Mouse (Mus musculus) hindbrain, embryonic 13.5 days (tissue): ENCODE data around the gene Diras2. TPM values are rescaled to one million over a fixed set of nuclear protein-coding genes. Genes with fewer than 3 reads are reported as not detected.

Experiments used
- ATAC-seq: fragments of 200-750 bp; cut with Nextera tagmentation; 2 replicates; pipeline ENCODE4 v1.8.0; 2017; ENCODE audit warnings: moderate TSS enrichment; ENCODE audit not compliant: low FRiP score
- H3K27ac ChIP-seq: fragments of 300-500 bp; sonication (generic); 2 replicates; pipeline ENCODE4 v1.5.1; 2015; ENCODE audit warnings: inconsistent platforms, mild to moderate bottlenecking, moderate library complexity
- H3K27me3 ChIP-seq: fragments of 300-500 bp; sonication (generic); 2 replicates; pipeline ENCODE4 v1.6.1; 2015; ENCODE audit warnings: mild to moderate bottlenecking, inconsistent platforms
- H3K36me3 ChIP-seq: fragments of 300-500 bp; sonication (generic); 2 replicates; pipeline ENCODE4 v1.6.1; 2015; ENCODE audit warnings: mild to moderate bottlenecking, inconsistent platforms
- H3K4me1 ChIP-seq: fragments of 300-500 bp; sonication (generic); replicated peaks from 2 replicates; pipeline ENCODE4 v1.6.1; 2015; ENCODE audit warnings: inconsistent platforms
- H3K4me2 ChIP-seq: fragments of 300-500 bp; sonication (generic); 2 replicates; pipeline ENCODE4 v1.6.1; 2015; ENCODE audit warnings: inconsistent platforms, mild to moderate bottlenecking, moderate library complexity
- H3K4me3 ChIP-seq: fragments of 300-500 bp; sonication (generic); 2 replicates; pipeline ENCODE4 v1.5.1; 2015; ENCODE audit warnings: mild to moderate bottlenecking, inconsistent platforms
- H3K9ac ChIP-seq: fragments of 300-500 bp; sonication (generic); 2 replicates; pipeline ENCODE4 v1.6.1; 2015; ENCODE audit warnings: mild to moderate bottlenecking, inconsistent platforms
- H3K9me3 ChIP-seq: fragments of 300-500 bp; sonication (generic); 2 replicates; pipeline ENCODE4 v1.6.1; 2016; ENCODE audit warnings: inconsistent platforms
- WGBS: fragments of 180-500 bp; shearing (Covaris S2); methylation state at CpG from one replicate; pipeline ENCODE4 v1.1.7; 2015; 5-methylcytosine and 5-hydroxymethylcytosine counted together
- polyA plus RNA-seq: library from polyadenylated mRNA; unstranded; fragments of >200 nt; fragmentation: Nextera tagmentation; extraction: Ambion mirVana; gene quantifications from 2 replicates; pipeline ENCODE4 v1.2.1, GENCODE M21; 2015

Gene Diras2
- polyA plus RNA-seq, 1 experiment from 2014 or later, result 2.5 TPM

- H3K9ac ChIP-seq, result no peak overlapping the region
- no peak overlapping the region for H3K4me3 ChIP-seq
- no peak overlapping the region for H3K4me2 ChIP-seq
- H3K36me3 ChIP-seq, result no peaks in the 10 kb centered on the region
- 0 out of 2 replicates have a peak, but pooled peaks cover 3% of the 10 kb centered on the region for H3K27me3 ChIP-seq
- H3K27ac ChIP-seq, result no peak overlapping the region
- no peak for ATAC-seq
- peaks cover 5% of the 10 kb centered on the region; the same call in 1 of the 2 replicates for H3K4me1 ChIP-seq
- no peaks in the 10 kb centered on the region for H3K9me3 ChIP-seq
- 83% methylated on average over 6 of the region's 6 CpGs for WGBS
These were observed 15.2 kb upstream of the Diras2 start for GRCm38 (mm10) chr13:52546288-52546687.

GRCm38 (mm10) chr13:52542636-52543035, 11.6 kb upstream of the Diras2 start:
- no peak for ATAC-seq
- Histone ChIP-seq H3K9ac (no peak overlapping the region), H3K4me2 (no peak overlapping the region), H3K9me3 (no peaks in the 10 kb centered on the region), H3K27me3 (0 out of 2 replicates have a peak, but pooled peaks cover 3% of the 10 kb centered on the region), H3K4me3 (no peak overlapping the region), H3K4me1 (peaks cover 9% of the 10 kb centered on the region; the same call in 1 of the 2 replicates), H3K36me3 (no peaks in the 10 kb centered on the region), H3K27ac (no peak overlapping the region)
- WGBS, result 65% methylated on average over 4 of the region's 4 CpGs

GRCm38 (mm10) chr13:52542036-52542526, 11.0 kb upstream of the Diras2 start:
- no peak for ATAC-seq
- Histone ChIP-seq H3K27me3 (0 out of 2 replicates have a peak, but pooled peaks cover 3% of the 10 kb centered on the region), H3K27ac (no peak overlapping the region), H3K9ac (no peak overlapping the region), H3K4me1 (peaks cover 9% of the 10 kb centered on the region; the same call in 1 of the 2 replicates), H3K4me3 (no peak overlapping the region), H3K4me2 (no peak overlapping the region), H3K9me3 (no peaks in the 10 kb centered on the region), H3K36me3 (no peaks in the 10 kb centered on the region)
- WGBS, result 76% methylated on average over 8 of the region's 8 CpGs

- no peak for ATAC-seq
- 78% methylated on average over 5 of the region's 5 CpGs for WGBS
These were observed 10.4 kb upstream of the Diras2 start for GRCm38 (mm10) chr13:52541385-52542035.

GRCm38 (mm10) chr13:52539461-52539860, 8.4 kb upstream of the Diras2 start:
- H3K9me3 ChIP-seq, result no peaks in the 10 kb centered on the region

More at GRCm38 (mm10) chr13:52541385-52542035, 10.4 kb upstream of the Diras2 start:
- Histone ChIP-seq H3K9ac (no peak overlapping the region), H3K9me3 (no peaks in the 10 kb centered on the region), H3K4me3 (no peak overlapping the region), H3K27ac (0 out of 2 replicates have a peak overlapping the region, but pooled peaks have one; percentile 5), H3K4me1 (peaks cover 9% of the 10 kb centered on the region; the same call in 1 of the 2 replicates), H3K36me3 (no peaks in the 10 kb centered on the region), H3K4me2 (no peak overlapping the region), H3K27me3 (0 out of 2 replicates have a peak, but pooled peaks cover 3% of the 10 kb centered on the region)

GRCm38 (mm10) chr13:52538588-52539116, 7.6 kb upstream of the Diras2 start:
- ATAC-seq, result no peak

More at GRCm38 (mm10) chr13:52539461-52539860, 8.4 kb upstream of the Diras2 start:
- Histone ChIP-seq H3K9ac (no peak overlapping the region), H3K4me3 (no peak overlapping the region), H3K4me1 (peaks cover 9% of the 10 kb centered on the region; the same call in 1 of the 2 replicates), H3K36me3 (no peaks in the 10 kb centered on the region), H3K27me3 (0 out of 2 replicates have a peak, but pooled peaks cover 5% of the 10 kb centered on the region), H3K27ac (no peak overlapping the region), H3K4me2 (no peak overlapping the region)
- ATAC-seq, result no peak
- 84% methylated on average over 6 of the region's 6 CpGs for WGBS

GRCm38 (mm10) chr13:52537754-52538587, 6.9 kb upstream of the Diras2 start:
- Histone ChIP-seq H3K4me2 (no peak overlapping the region), H3K9me3 (no peaks in the 10 kb centered on the region), H3K27me3 (0 out of 2 replicates have a peak, but pooled peaks cover 10% of the 10 kb centered on the region), H3K9ac (no peak overlapping the region), H3K4me3 (no peak overlapping the region), H3K4me1 (peaks cover 9% of the 10 kb centered on the region; the same call in 1 of the 2 replicates), H3K27ac (no peak overlapping the region), H3K36me3 (no peaks in the 10 kb centered on the region)
- ATAC-seq, result no peak
- 95% methylated on average over 26 of the region's 26 CpGs for WGBS

More at GRCm38 (mm10) chr13:52538588-52539116, 7.6 kb upstream of the Diras2 start:
- no peaks in the 10 kb centered on the region for H3K36me3 ChIP-seq
- peaks cover 9% of the 10 kb centered on the region; the same call in 1 of the 2 replicates for H3K4me1 ChIP-seq
- H3K27ac ChIP-seq, result no peak overlapping the region
- no peak overlapping the region for H3K4me2 ChIP-seq
- no peak overlapping the region for H3K9ac ChIP-seq
- H3K4me3 ChIP-seq, result no peak overlapping the region
- 90% methylated on average over 9 of the region's 9 CpGs for WGBS
- 0 out of 2 replicates have a peak, but pooled peaks cover 8% of the 10 kb centered on the region for H3K27me3 ChIP-seq
- H3K9me3 ChIP-seq, result no peaks in the 10 kb centered on the region

- WGBS, result 4% methylated on average over 4 of the region's 4 CpGs
- Histone ChIP-seq H3K4me3 (no peak overlapping the region), H3K36me3 (no peaks in the 10 kb centered on the region), H3K27ac (no peak overlapping the region), H3K27me3 (0 out of 2 replicates have a peak, but pooled peaks cover 8% of the 10 kb centered on the region), H3K9me3 (no peaks in the 10 kb centered on the region), H3K4me2 (no peak overlapping the region), H3K4me1 (peaks cover under 1% of the 10 kb centered on the region; the same call in 1 of the 2 replicates), H3K9ac (no peak overlapping the region)
- no peak for ATAC-seq
These were observed 4.5 kb upstream of the Diras2 start for GRCm38 (mm10) chr13:52535542-52535941.

GRCm38 (mm10) chr13:52533644-52534043, 2.6 kb upstream of the Diras2 start:
- H3K36me3 ChIP-seq, result no peaks in the 10 kb centered on the region
- no peak overlapping the region for H3K4me3 ChIP-seq
- H3K27me3 ChIP-seq, result peaks cover 24% of the 10 kb centered on the region; the same call in 1 of the 2 replicates
- no peaks in the 10 kb centered on the region for H3K9me3 ChIP-seq
- 85% methylated on average over 5 of the region's 5 CpGs for WGBS
- peaks cover 15% of the 10 kb centered on the region for H3K4me1 ChIP-seq
- H3K27ac ChIP-seq, result no peak overlapping the region
- H3K4me2 ChIP-seq, result no peak overlapping the region
- no peak for ATAC-seq
- H3K9ac ChIP-seq, result no peak overlapping the region

- H3K9me3 ChIP-seq, result no peaks in the 10 kb centered on the region
- peak overlapping the region; percentile 90 for H3K27ac ChIP-seq
- H3K9ac ChIP-seq, result peak overlapping the region; percentile 81
- H3K27me3 ChIP-seq, result peaks cover 25% of the 10 kb centered on the region; the same call in 1 of the 2 replicates
- peaks cover 22% of the 10 kb centered on the region for H3K4me1 ChIP-seq
- peak; percentile 99 for ATAC-seq
- H3K36me3 ChIP-seq, result no peaks in the 10 kb centered on the region
- peak overlapping the region; percentile 87 for H3K4me2 ChIP-seq
- peak overlapping the region; percentile 55 for H3K4me3 ChIP-seq
- 3% methylated on average over 50 of the region's 50 CpGs for WGBS
These were observed 802 bp downstream of the Diras2 start for GRCm38 (mm10) chr13:52530008-52530945.
